In the genomic region with DNA sequence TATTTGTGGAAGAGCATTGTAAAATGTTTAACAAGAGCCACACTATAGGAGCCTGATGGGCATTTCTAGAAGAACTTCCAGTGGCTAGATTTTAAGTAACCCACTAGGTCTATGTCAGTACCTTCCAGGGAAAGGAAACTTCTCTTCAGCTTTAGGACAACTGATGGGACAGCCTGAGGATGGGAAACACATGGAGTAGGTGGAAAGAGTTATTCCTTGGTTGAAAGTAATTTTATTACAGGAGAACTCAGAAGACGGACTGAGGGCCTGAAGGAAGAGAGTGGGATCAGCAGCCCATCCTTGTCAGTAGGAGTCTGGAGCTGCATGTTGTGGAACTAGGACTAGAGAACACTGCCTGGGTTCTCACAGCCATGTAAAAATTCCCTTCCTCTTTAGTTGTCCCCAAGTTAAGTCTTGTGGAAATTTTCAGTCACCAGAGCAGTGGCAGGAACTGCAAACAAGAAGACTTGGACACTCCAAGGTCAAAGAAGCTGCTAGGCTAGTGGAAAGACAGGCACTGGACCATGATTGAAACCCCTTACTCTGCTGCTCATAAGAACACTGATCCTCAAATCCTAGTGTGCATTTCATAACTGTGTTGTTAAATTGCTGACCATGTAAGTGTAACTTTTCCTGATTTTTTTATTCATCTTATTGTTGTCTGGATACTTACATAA, we compare ENCODE assay signal across 13 mouse cellular contexts. TPM values are rescaled to one million over a fixed set of nuclear protein-coding genes. Genes with fewer than 3 reads are reported as not detected.
DNase-seq lines count a peak whose midpoint lies in the region; ATAC-seq and TF ChIP-seq lines count a peak whose summit lies in the region.
"Not testable (repeated sequence)": the region's sequence is repeated elsewhere in the genome, so short reads cannot be mapped to it uniquely, and the experiment has no call there.
"Had no signal": no experiment of that assay in that cellular context is flagged by ENCODE, and none has a peak within 500 bp of the region (broad histone marks: within the 10 kb centered on the region; RNA-seq: fewer than 3 reads in every experiment).

No protein-coding gene starts in this region.

- not testable (repeated sequence) for H3K27me3 ChIP-seq in embryonic facial prominence, embryonic 14.5 days (replicated peaks; ENCODE audit: control insufficient read depth, insufficient read depth, low read length); heart, embryonic 10.5 days (ENCODE audit: insufficient read depth, poor library complexity, severe bottlenecking); hindbrain, embryonic 14.5 days (ENCODE audit: control insufficient read depth, insufficient read depth, low read length); limb, embryonic 10.5 days (ENCODE audit: low read depth, poor library complexity, severe bottlenecking); lung, embryonic 15.5 days; midbrain, postnatal 0 days (ENCODE audit: insufficient read depth, low read length)

- not testable (repeated sequence) for H3K4me1 ChIP-seq in embryonic facial prominence, embryonic 14.5 days (ENCODE audit: control insufficient read depth, insufficient read depth, low read length); heart, embryonic 10.5 days; hindbrain, embryonic 14.5 days (replicated peaks; ENCODE audit: control insufficient read depth, insufficient read depth, low read length); limb, embryonic 10.5 days; lung, embryonic 15.5 days; midbrain, postnatal 0 days (ENCODE audit: insufficient read depth, low read length)

- not testable (repeated sequence) for H3K9ac ChIP-seq in embryonic facial prominence, embryonic 14.5 days (ENCODE audit: low read depth, low read length); hindbrain, embryonic 14.5 days; lung, embryonic 15.5 days; midbrain, postnatal 0 days (replicated peaks; ENCODE audit: low read length, poor library complexity, severe bottlenecking)

- not testable (repeated sequence) for H3K4me2 ChIP-seq in embryonic facial prominence, embryonic 14.5 days (ENCODE audit: low read depth, low read length); hindbrain, embryonic 14.5 days (replicated peaks); lung, embryonic 15.5 days; midbrain, postnatal 0 days (ENCODE audit: low read depth, low read length, poor library complexity, severe bottlenecking)

- ATAC-seq in embryonic facial prominence, embryonic 14.5 days (ENCODE audit: low read depth) = peak; percentile 44; the same call in 1 of the 2 replicates
- ATAC-seq in hindbrain, embryonic 14.5 days (ENCODE audit: low FRiP score) = peak; percentile 48
- peak; percentile 58 for ATAC-seq in lung, embryonic 15.5 days (ENCODE audit: borderline replicate concordance, extremely low read depth, low FRiP score, low TSS enrichment)
- peak; percentile 36 for ATAC-seq in midbrain, postnatal 0 days (ENCODE audit: low FRiP score)

- H3K36me3 ChIP-seq in embryonic facial prominence, embryonic 14.5 days (ENCODE audit: control insufficient read depth, insufficient read depth, low read length); heart, embryonic 10.5 days; hindbrain, embryonic 14.5 days (replicated peaks; ENCODE audit: control insufficient read depth, insufficient read depth); limb, embryonic 10.5 days; lung, embryonic 15.5 days; midbrain, postnatal 0 days (ENCODE audit: insufficient read depth, low read length): not testable (repeated sequence)

- not testable (repeated sequence) for H3K4me3 ChIP-seq in embryonic facial prominence, embryonic 14.5 days (ENCODE audit: low read depth, low read length); heart, embryonic 10.5 days; hindbrain, embryonic 14.5 days (replicated peaks; ENCODE audit: low read length); limb, embryonic 10.5 days; lung, embryonic 15.5 days; midbrain, postnatal 0 days (ENCODE audit: low read depth, low read length)

- DNase-seq in ES-CJ7 (ENCODE audit: low read depth, low spot score) = peak; percentile 33
- not testable (repeated sequence) for DNase-seq in embryonic facial prominence, embryonic 14.5 days (ENCODE audit: low spot score); hindbrain, embryonic 14.5 days (ENCODE audit: low spot score); midbrain, postnatal 0 days (ENCODE audit: low spot score)
- DNase-seq in heart, embryonic 10.5 days (ENCODE audit: low spot score) = peak; percentile 83
- peak; percentile 34 for DNase-seq in limb, embryonic 10.5 days (ENCODE audit: low spot score)
- DNase-seq in testis, postnatal 10 days (ENCODE audit: low spot score) = peak; percentile 41

- not testable (repeated sequence) for H3K27ac ChIP-seq in embryonic facial prominence, embryonic 14.5 days (replicated peaks; ENCODE audit: low read depth, low read length); heart, embryonic 10.5 days; hindbrain, embryonic 14.5 days; limb, embryonic 10.5 days; lung, embryonic 15.5 days; midbrain, postnatal 0 days (ENCODE audit: low read depth, low read length)

- TF ChIP-seq CTCF in midbrain, postnatal 0 days (IDR thresholded peaks at IDR 0.05) = not testable (repeated sequence)

- WGBS in embryonic facial prominence, embryonic 14.5 days = 21% methylated on average over 1 of the region's 1 CpGs
- WGBS in heart, embryonic 10.5 days = 23% methylated on average over 1 of the region's 1 CpGs
- 38% methylated on average over 1 of the region's 1 CpGs for WGBS in hindbrain, embryonic 14.5 days
- WGBS in limb, embryonic 10.5 days = 29% methylated on average over 1 of the region's 1 CpGs
- WGBS in lung, embryonic 15.5 days = 30% methylated on average over 1 of the region's 1 CpGs
- 40% methylated on average over 1 of the region's 1 CpGs for WGBS in midbrain, postnatal 0 days

- H3K9me3 ChIP-seq in embryonic facial prominence, embryonic 14.5 days (ENCODE audit: control insufficient read depth, low read length) = peaks cover 71% of the 10 kb centered on the region
- H3K9me3 ChIP-seq in heart, embryonic 10.5 days = peaks cover 62% of the 10 kb centered on the region
- H3K9me3 ChIP-seq in hindbrain, embryonic 14.5 days (ENCODE audit: control insufficient read depth, low read length) = peaks cover 72% of the 10 kb centered on the region
- H3K9me3 ChIP-seq in limb, embryonic 10.5 days (replicated peaks) = peaks cover 55% of the 10 kb centered on the region
- peaks cover 60% of the 10 kb centered on the region for H3K9me3 ChIP-seq in lung, embryonic 15.5 days
- H3K9me3 ChIP-seq in midbrain, postnatal 0 days (ENCODE audit: low read length) = peaks cover 51% of the 10 kb centered on the region

RNA-seq across cellular contexts. Expression of a gene that starts 25.3 kb away (rescaled TPM):
- polyA plus RNA-seq in embryonic facial prominence, embryonic 14.5 days (2014; fragmentation: Nextera tagmentation; extraction: Ambion mirVana) = not detected in 2 replicates
- polyA plus RNA-seq in heart, embryonic 10.5 days (2016; fragmentation: Nextera tagmentation; extraction: Ambion mirVana) = 0.14 and 0.26 TPM in 2 replicates
- not detected in 2 replicates for polyA plus RNA-seq in hindbrain, embryonic 14.5 days (2014; fragmentation: Nextera tagmentation; extraction: Ambion mirVana)
- polyA plus RNA-seq in limb, embryonic 10.5 days (2016; fragmentation: Nextera tagmentation; extraction: Ambion mirVana) = 0.15 TPM in 1 of 2 replicates, not detected in the other
- 0.19 and 0.22 TPM in 2 replicates for polyA plus RNA-seq in lung, embryonic 15.5 days (2015; fragmentation: Nextera tagmentation; extraction: Ambion mirVana)
- not detected in 2 replicates for total RNA-seq in midbrain, postnatal 0 days (2014; rRNA removed)
- not detected in 2 replicates for polyA plus RNA-seq in midbrain, postnatal 0 days (2015; fragmentation: Nextera tagmentation; extraction: Ambion mirVana)
- total RNA-seq: layer of hippocampus, adult 18-20 months had no signal
- polyA plus RNA-seq: brain, embryonic 14.5 days; heart, adult 2 months; intestine, embryonic 16.5 days; small intestine, adult 2 months had no signal

RNA-seq across cellular contexts. Expression of a gene that starts 30.4 kb away (rescaled TPM):
- polyA plus RNA-seq in embryonic facial prominence, embryonic 14.5 days (2014; fragmentation: Nextera tagmentation; extraction: Ambion mirVana) = 0.09 TPM in 1 of 2 replicates, not detected in the other
- 0.11 and 0.16 TPM in 2 replicates for polyA plus RNA-seq in heart, embryonic 10.5 days (2016; fragmentation: Nextera tagmentation; extraction: Ambion mirVana)
- polyA plus RNA-seq in hindbrain, embryonic 14.5 days (2014; fragmentation: Nextera tagmentation; extraction: Ambion mirVana) = 0.19 and 0.39 TPM in 2 replicates
- polyA plus RNA-seq in limb, embryonic 10.5 days (2016; fragmentation: Nextera tagmentation; extraction: Ambion mirVana) = 0.11 and 0.16 TPM in 2 replicates
- 0.20 TPM in 1 of 2 replicates, not detected in the other for polyA plus RNA-seq in lung, embryonic 15.5 days (2015; fragmentation: Nextera tagmentation; extraction: Ambion mirVana)
- 0.09 TPM in 1 of 2 replicates, not detected in the other for total RNA-seq in midbrain, postnatal 0 days (2014; rRNA removed)
- polyA plus RNA-seq in midbrain, postnatal 0 days (2015; fragmentation: Nextera tagmentation; extraction: Ambion mirVana) = 0.06 and 0.14 TPM in 2 replicates
- total RNA-seq: heart, adult 2 months had no signal
- polyA plus RNA-seq: heart, adult 2 months; small intestine, adult 2 months had no signal
